16 mouse cellular contexts compared by ENCODE assay signal in genomic region chr3:123332330-123333054, GRCm38 (mm10). TPM values are rescaled to one million over a fixed set of nuclear protein-coding genes. Genes with fewer than 3 reads are reported as not detected.
A peak's percentile ranks its signal among the peaks of the same experiment; 100 is the strongest.
DNase-seq lines count a peak whose midpoint lies in the region; ATAC-seq and TF ChIP-seq lines count a peak whose summit lies in the region.
"Had no signal": no experiment of that assay in that cellular context is flagged by ENCODE, and none has a peak within 500 bp of the region (broad histone marks: within the 10 kb centered on the region; RNA-seq: fewer than 3 reads in every experiment).

No protein-coding gene starts in this region.

- H3K9me3 ChIP-seq in heart, embryonic 12.5 days (replicated peaks): no peaks in the 10 kb centered on the region
- no peaks in the 10 kb centered on the region for H3K9me3 ChIP-seq in liver, postnatal 0 days (ENCODE audit: low read length)
- H3K9me3 ChIP-seq: forebrain, embryonic 13.5 days; limb, embryonic 13.5 days had no signal

- peaks cover 27% of the 10 kb centered on the region for H3K36me3 ChIP-seq in heart, embryonic 12.5 days
- peaks cover 15% of the 10 kb centered on the region; the same call in 1 of the 2 replicates for H3K36me3 ChIP-seq in liver, postnatal 0 days (replicated peaks; ENCODE audit: insufficient read depth, low read length)
- H3K36me3 ChIP-seq in small intestine, adult 2 months (ENCODE audit: control insufficient read depth, insufficient read depth, low read length): peaks cover 25% of the 10 kb centered on the region

- no peak overlapping the region for H3K9ac ChIP-seq in heart, embryonic 12.5 days
- H3K9ac ChIP-seq in liver, postnatal 0 days (replicated peaks): no peak overlapping the region
- H3K9ac ChIP-seq: forebrain, embryonic 13.5 days; limb, embryonic 13.5 days had no signal

- peak overlapping the region; percentile 40 for H3K27ac ChIP-seq in heart, embryonic 12.5 days (ENCODE audit: poor library complexity, severe bottlenecking)
- H3K27ac ChIP-seq in liver, postnatal 0 days (ENCODE audit: low read depth): peak overlapping the region; percentile 62
- peak overlapping the region; percentile 69 for H3K27ac ChIP-seq in small intestine, adult 2 months (ENCODE audit: insufficient read depth, low read depth, low read length)
- H3K27ac ChIP-seq: forebrain, embryonic 13.5 days; hindbrain, postnatal 0 days; limb, embryonic 13.5 days; macrophage had no signal

- H3K4me2 ChIP-seq in heart, embryonic 12.5 days: no peak overlapping the region
- H3K4me2 ChIP-seq in liver, postnatal 0 days (ENCODE audit: low read depth, low read length): no peak overlapping the region
- H3K4me2 ChIP-seq: forebrain, embryonic 13.5 days; limb, embryonic 13.5 days had no signal

- no peak for DNase-seq in heart, adult 9 months (ENCODE audit: low spot score in 2 of 2)
- no peak for DNase-seq in liver, postnatal 0 days
- no peak for DNase-seq in liver
- no peak for DNase-seq in right cerebral cortex, adult 18-20 months
- no peak for DNase-seq in frontal cortex, adult 2 months (ENCODE audit: extremely low spot score in 1 of 2, low spot score in 1 of 2)
- DNase-seq: B cell, adult 2 months; cerebellum, postnatal 10 days; gastrocnemius, postnatal 14 days; thymus, postnatal 25 days had no signal

- ATAC-seq in heart, embryonic 12.5 days (ENCODE audit: insufficient number of reproducible peaks, low FRiP score): no peak
- no peak; the same call in 1 of the 2 replicates for ATAC-seq in liver, postnatal 0 days
- ATAC-seq in common myeloid progenitor, adult 5-6 weeks (replicated peaks; ENCODE audit: low read depth, poor library complexity, severe bottlenecking): peak; percentile 20; the same call in 1 of the 2 replicates
- ATAC-seq: forebrain, embryonic 13.5 days; hindbrain, postnatal 0 days had no signal

- no peaks in the 10 kb centered on the region for H3K27me3 ChIP-seq in heart, embryonic 12.5 days (replicated peaks)
- H3K27me3 ChIP-seq in liver, postnatal 0 days (ENCODE audit: insufficient read depth, low read length): no peaks in the 10 kb centered on the region
- no peaks in the 10 kb centered on the region for H3K27me3 ChIP-seq in small intestine, adult 2 months (ENCODE audit: control insufficient read depth, insufficient read depth, low read length)
- H3K27me3 ChIP-seq: forebrain, embryonic 13.5 days; limb, embryonic 13.5 days had no signal

- no peak for TF ChIP-seq CTCF in liver, postnatal 0 days (IDR thresholded peaks at IDR 0.05; ENCODE audit: low read depth)
- no peak for TF ChIP-seq CTCF in small intestine, adult 2 months (IDR thresholded peaks at IDR 0.05; ENCODE audit: extremely low read depth, insufficient read length, insufficient replicate concordance, low read depth, low read length)

- TF ChIP-seq EP300 in liver, postnatal 0 days (IDR thresholded peaks at IDR 0.05; ENCODE audit: low read depth): no peak

- peaks cover 52% of the 10 kb centered on the region for H3K4me1 ChIP-seq in heart, embryonic 12.5 days (replicated peaks)
- peaks cover 15% of the 10 kb centered on the region for H3K4me1 ChIP-seq in liver, postnatal 0 days (ENCODE audit: insufficient read depth)
- peaks cover 12% of the 10 kb centered on the region for H3K4me1 ChIP-seq in small intestine, adult 2 months (ENCODE audit: control insufficient read depth, insufficient read depth, insufficient read length, low read length)
- H3K4me1 ChIP-seq: forebrain, embryonic 13.5 days had no signal

- TF ChIP-seq POLR2A in small intestine, adult 2 months (IDR thresholded peaks at IDR 0.05; ENCODE audit: low read depth, low read length): no peak

- no peak overlapping the region for H3K4me3 ChIP-seq in heart, embryonic 12.5 days
- H3K4me3 ChIP-seq in liver, postnatal 0 days (ENCODE audit: low read depth, low read length): no peak overlapping the region
- no peak overlapping the region for H3K4me3 ChIP-seq in small intestine, adult 2 months (ENCODE audit: low read depth, low read length)
- H3K4me3 ChIP-seq: forebrain, embryonic 13.5 days; limb, embryonic 13.5 days had no signal

- 79% methylated on average over 2 of the region's 2 CpGs for WGBS in heart, embryonic 12.5 days
- 73% methylated on average over 2 of the region's 2 CpGs for WGBS in liver, postnatal 0 days (ENCODE audit: insufficient replicate concordance)
- WGBS in small intestine, adult 2 months: 47% methylated on average over 2 of the region's 2 CpGs

RNA-seq across cellular contexts. Expression of gene Mettl14, which starts 53.4 kb away (rescaled TPM):
- polyA plus RNA-seq in heart, embryonic 12.5 days (2016; fragmentation: Nextera tagmentation; extraction: Ambion mirVana): 22.6 and 22.9 TPM in 2 replicates
- 5.0 and 5.3 TPM in 2 replicates for polyA plus RNA-seq in liver, postnatal 0 days (2015; fragmentation: Nextera tagmentation; extraction: Ambion mirVana)
- 37.4 and 47.7 TPM in 2 replicates for total RNA-seq in common myeloid progenitor, adult 5-6 weeks (2017)
- polyA plus RNA-seq in small intestine, adult 2 months (2012; rRNA removed): 1.4 and 2.6 TPM in 2 replicates
- polyA plus RNA-seq in frontal cortex, adult 2 months (2012; rRNA removed): 14.8 and 15.4 TPM in 2 replicates
